Mouse (Mus musculus) liver, embryonic 12.5 days (tissue): ENCODE results near the gene Gnai3. TPM values are rescaled to one million over a fixed set of nuclear protein-coding genes. Genes with fewer than 3 reads are reported as not detected.
A peak's percentile ranks its signal among the peaks of the same experiment; 100 is the strongest.

Experiments used
- ATAC-seq: fragments of 200-750 bp; cut with Nextera tagmentation; 2 replicates; pipeline ENCODE4 v1.8.0; 2017; ENCODE audit warnings: moderate number of reproducible peaks, mild to moderate bottlenecking, moderate library complexity
- H3K27ac ChIP-seq: fragments of 300-500 bp; sonication (generic); 2 replicates; pipeline ENCODE4 v1.5.1; 2016; ENCODE audit warnings: mild to moderate bottlenecking
- H3K27me3 ChIP-seq: fragments of 300-500 bp; sonication (generic); replicated peaks from 2 replicates; pipeline ENCODE4 v1.6.1; 2016; ENCODE audit warnings: mild to moderate bottlenecking, moderate library complexity
- H3K36me3 ChIP-seq: fragments of 300-500 bp; sonication (generic); 2 replicates; pipeline ENCODE4 v1.6.1; 2016; ENCODE audit warnings: mild to moderate bottlenecking, moderate library complexity
- H3K4me1 ChIP-seq: fragments of 300-500 bp; sonication (generic); 2 replicates; pipeline ENCODE4 v1.6.1; 2016
- H3K4me2 ChIP-seq: fragments of 300-500 bp; sonication (generic); 2 replicates; pipeline ENCODE4 v1.6.1; 2016; ENCODE audit warnings: mild to moderate bottlenecking, moderate library complexity
- H3K4me3 ChIP-seq: fragments of 300-500 bp; sonication (generic); 2 replicates; pipeline ENCODE4 v1.5.1; 2016; ENCODE audit warnings: mild to moderate bottlenecking, moderate library complexity
- H3K9ac ChIP-seq: fragments of 300-500 bp; sonication (generic); 2 replicates; pipeline ENCODE4 v1.6.1; 2016; ENCODE audit warnings: mild to moderate bottlenecking, moderate library complexity
- H3K9me3 ChIP-seq: fragments of 300-500 bp; sonication (generic); replicated peaks from 2 replicates; pipeline ENCODE4 v1.6.1; 2016; ENCODE audit warnings: mild to moderate bottlenecking, moderate library complexity
- WGBS: fragments of 180-500 bp; shearing (Covaris S2); methylation state at CpG from one replicate; pipeline ENCODE4 v1.1.7; 2016; ENCODE audit not compliant: insufficient replicate concordance; 5-methylcytosine and 5-hydroxymethylcytosine counted together
- polyA plus RNA-seq: library from polyadenylated mRNA; unstranded; fragments of >200 nt; fragmentation: Nextera tagmentation; extraction: Ambion mirVana; gene quantifications from 2 replicates; pipeline ENCODE4 v1.2.1, GENCODE M21; 2016

Gene Gnai3
- polyA plus RNA-seq = 89.0 and 91.7 TPM in 2 replicates

- WGBS = under 1% methylated on average over 63 of the region's 63 CpGs
Measured at GRCm38 (mm10) chr3:108145534-108146445, at the start of gene Gnai3. Gnai3 (minus strand) TSS chr3:108146146.

GRCm38 (mm10) chr3:108195287-108195686 lies 49.3 kb upstream of the Gnai3 start:
- H3K27me3 ChIP-seq = no peaks in the 10 kb centered on the region
- H3K27ac ChIP-seq = no peak overlapping the region
- H3K4me3 ChIP-seq = no peak overlapping the region
- WGBS = 66% methylated on average over 4 of the region's 4 CpGs
- no peaks in the 10 kb centered on the region for H3K9me3 ChIP-seq
- 0 out of 2 replicates have a peak, but pooled peaks cover 8% of the 10 kb centered on the region for H3K36me3 ChIP-seq
- H3K9ac ChIP-seq = no peak overlapping the region
- no peak for ATAC-seq
- H3K4me2 ChIP-seq = no peak overlapping the region
- H3K4me1 ChIP-seq = peaks cover 42% of the 10 kb centered on the region

More at GRCm38 (mm10) chr3:108145534-108146445, at the start of gene Gnai3:
- peak within 1 kb of the TSS; percentile 96 for H3K9ac ChIP-seq
- ATAC-seq = peak; percentile 95
- H3K4me1 ChIP-seq = peaks cover 52% of the 10 kb centered on the region
- no peaks in the 10 kb centered on the region for H3K9me3 ChIP-seq
- H3K36me3 ChIP-seq = peaks cover 16% of the 10 kb centered on the region
- H3K4me2 ChIP-seq = peak within 1 kb of the TSS; percentile 79
- no peaks in the 10 kb centered on the region for H3K27me3 ChIP-seq
- H3K27ac ChIP-seq = peak within 1 kb of the TSS; percentile 98
- H3K4me3 ChIP-seq = peak within 1 kb of the TSS; percentile 97

- H3K36me3 ChIP-seq = 0 out of 2 replicates have a peak, but pooled peaks cover under 1% of the 10 kb centered on the region
- H3K27ac ChIP-seq = no peak overlapping the region
- peak; percentile 9; the same call in 1 of the 2 replicates for ATAC-seq
- no peaks in the 10 kb centered on the region for H3K9me3 ChIP-seq
- peaks cover 13% of the 10 kb centered on the region for H3K27me3 ChIP-seq
- no peak overlapping the region for H3K4me3 ChIP-seq
- H3K4me1 ChIP-seq = peaks cover 39% of the 10 kb centered on the region
- no peak overlapping the region for H3K4me2 ChIP-seq
- WGBS = 56% methylated on average over 4 of the region's 4 CpGs
- H3K9ac ChIP-seq = no peak overlapping the region
Measured at GRCm38 (mm10) chr3:108193686-108194085, 47.7 kb upstream of the Gnai3 start.

GRCm38 (mm10) chr3:108189897-108190296 lies 44.0 kb upstream of the Gnai3 start:
- Histone ChIP-seq H3K4me2 (peak overlapping the region; percentile 5; the same call in 1 of the 2 replicates), H3K27me3 (peaks cover 51% of the 10 kb centered on the region), H3K4me3 (no peak overlapping the region), H3K4me1 (peaks cover 35% of the 10 kb centered on the region), H3K9me3 (no peaks in the 10 kb centered on the region), H3K27ac (no peak overlapping the region), H3K36me3 (no peaks in the 10 kb centered on the region), H3K9ac (no peak overlapping the region)
- ATAC-seq = no peak
- 51% methylated on average over 5 of the region's 5 CpGs for WGBS

GRCm38 (mm10) chr3:108188716-108189490 lies 43.0 kb upstream of the Gnai3 start:
- WGBS = 54% methylated on average over 9 of the region's 9 CpGs
- Histone ChIP-seq H3K27me3 (peaks cover 61% of the 10 kb centered on the region), H3K36me3 (no peaks in the 10 kb centered on the region)

GRCm38 (mm10) chr3:108187111-108187795 lies 41.3 kb upstream of the Gnai3 start:
- peak overlapping the region; percentile 72 for H3K4me3 ChIP-seq
- WGBS = 47% methylated on average over 20 of the region's 20 CpGs
- no peak overlapping the region for H3K27ac ChIP-seq
- peaks cover 28% of the 10 kb centered on the region for H3K4me1 ChIP-seq
- ATAC-seq = no peak
- no peaks in the 10 kb centered on the region for H3K36me3 ChIP-seq
- H3K27me3 ChIP-seq = peaks cover 68% of the 10 kb centered on the region
- H3K9ac ChIP-seq = no peak overlapping the region
- no peaks in the 10 kb centered on the region for H3K9me3 ChIP-seq
- peak overlapping the region; percentile 98 for H3K4me2 ChIP-seq

More at GRCm38 (mm10) chr3:108188716-108189490, 43.0 kb upstream of the Gnai3 start:
- Histone ChIP-seq H3K4me2 (no peak overlapping the region), H3K4me1 (peaks cover 31% of the 10 kb centered on the region), H3K9me3 (no peaks in the 10 kb centered on the region), H3K27ac (no peak overlapping the region), H3K9ac (no peak overlapping the region), H3K4me3 (no peak overlapping the region)
- no peak for ATAC-seq

GRCm38 (mm10) chr3:108186098-108187047 lies 40.4 kb upstream of the Gnai3 start, which contains the start of gene Amigo1:
Amigo1 (plus strand) TSS chr3:108186335.
- no peaks in the 10 kb centered on the region for H3K9me3 ChIP-seq
- H3K36me3 ChIP-seq = no peaks in the 10 kb centered on the region
- ATAC-seq = peak; percentile 60
- peaks cover 28% of the 10 kb centered on the region for H3K4me1 ChIP-seq
- H3K9ac ChIP-seq = peak within 1 kb of the TSS; percentile 69
- H3K4me2 ChIP-seq = peak within 1 kb of the TSS; percentile 98
- H3K4me3 ChIP-seq = peak within 1 kb of the TSS; percentile 72
- H3K27me3 ChIP-seq = peaks cover 73% of the 10 kb centered on the region
- WGBS = 1% methylated on average over 99 of the region's 100 CpGs
- no peak within 1 kb of the TSS for H3K27ac ChIP-seq

GRCm38 (mm10) chr3:108185460-108186097 lies 39.6 kb upstream of the Gnai3 start:
- H3K36me3 ChIP-seq = no peaks in the 10 kb centered on the region
- H3K27ac ChIP-seq = no peak overlapping the region
- peak overlapping the region; percentile 27; the same call in 1 of the 2 replicates for H3K9ac ChIP-seq
- no peaks in the 10 kb centered on the region for H3K9me3 ChIP-seq
- H3K4me2 ChIP-seq = peak overlapping the region; percentile 98
- peak overlapping the region; percentile 72 for H3K4me3 ChIP-seq
- ATAC-seq = no peak
- H3K4me1 ChIP-seq = peaks cover 28% of the 10 kb centered on the region
- 4% methylated on average over 16 of the region's 16 CpGs for WGBS
- H3K27me3 ChIP-seq = peaks cover 74% of the 10 kb centered on the region

GRCm38 (mm10) chr3:108184742-108185141 lies 38.8 kb upstream of the Gnai3 start:
- 45% methylated on average over 3 of the region's 3 CpGs for WGBS
- no peak for ATAC-seq
- H3K27me3 ChIP-seq = peaks cover 72% of the 10 kb centered on the region

GRCm38 (mm10) chr3:108180514-108180913 lies 34.6 kb upstream of the Gnai3 start:
- H3K27ac ChIP-seq = no peak overlapping the region
- ATAC-seq = no peak
- H3K36me3 ChIP-seq = no peaks in the 10 kb centered on the region
- H3K9ac ChIP-seq = no peak overlapping the region
- H3K4me3 ChIP-seq = no peak overlapping the region
- WGBS = 22% methylated on average over 2 of the region's 2 CpGs
- H3K27me3 ChIP-seq = peaks cover 36% of the 10 kb centered on the region
- H3K4me2 ChIP-seq = no peak overlapping the region
- peaks cover 3% of the 10 kb centered on the region; the same call in 1 of the 2 replicates for H3K4me1 ChIP-seq
- no peaks in the 10 kb centered on the region for H3K9me3 ChIP-seq

More at GRCm38 (mm10) chr3:108184742-108185141, 38.8 kb upstream of the Gnai3 start:
- no peak overlapping the region for H3K4me3 ChIP-seq
- H3K9me3 ChIP-seq = no peaks in the 10 kb centered on the region
- no peaks in the 10 kb centered on the region for H3K36me3 ChIP-seq
- no peak overlapping the region for H3K4me2 ChIP-seq
- no peak overlapping the region for H3K9ac ChIP-seq
- peaks cover 22% of the 10 kb centered on the region for H3K4me1 ChIP-seq
- H3K27ac ChIP-seq = no peak overlapping the region
